Mouse (Mus musculus) cerebellum, adult 9-10 months (tissue): ENCODE data around the gene Gpbar1.
A peak's percentile ranks its signal among the peaks of the same experiment; 100 is the strongest.
"Not testable (repeated sequence)": the region's sequence is repeated elsewhere in the genome, so short reads cannot be mapped to it uniquely, and the experiment has no call there.

Experiments used
- DNase-seq: peaks from one replicate; pipeline ENCODE4 v3.0.0; 2022

Gpbar1 gene

GRCm38 (mm10) chr1:74296477-74296876 is 18.1 kb downstream of the Gpbar1 start:
- peak; percentile 33 for DNase-seq

GRCm38 (mm10) chr1:74297269-74297668 is 18.9 kb downstream of the Gpbar1 start:
- DNase-seq, result peak; percentile 46

GRCm38 (mm10) chr1:74298157-74298750 is 19.9 kb downstream of the Gpbar1 start:
- DNase-seq, result no peak

- DNase-seq, result peak; percentile 73
These were observed 20.6 kb downstream of the Gpbar1 start for GRCm38 (mm10) chr1:74298996-74299395.

- no peak for DNase-seq
These were observed 22.2 kb downstream of the Gpbar1 start for GRCm38 (mm10) chr1:74300347-74301110.

GRCm38 (mm10) chr1:74302229-74302628 is 23.9 kb downstream of the Gpbar1 start:
- no peak for DNase-seq

- peak; percentile 32 for DNase-seq
These were observed 24.5 kb downstream of the Gpbar1 start for GRCm38 (mm10) chr1:74302835-74303234.

- DNase-seq, result peak; percentile 52
These were observed 25.4 kb downstream of the Gpbar1 start for GRCm38 (mm10) chr1:74303509-74304338.

GRCm38 (mm10) chr1:74304339-74304790 is 26.0 kb downstream of the Gpbar1 start:
- DNase-seq, result peak; percentile 58

- DNase-seq, result peak; percentile 24
These were observed 26.6 kb downstream of the Gpbar1 start for GRCm38 (mm10) chr1:74304946-74305345.

- DNase-seq, result no peak
These were observed 27.2 kb downstream of the Gpbar1 start, which contains the start of gene Tmbim1 for GRCm38 (mm10) chr1:74305522-74305921. Gene Tmbim1, minus strand, starts transcription at chr1:74305622.

- DNase-seq, result no peak
These were observed 28.8 kb downstream of the Gpbar1 start for GRCm38 (mm10) chr1:74307146-74307545.

- no peak for DNase-seq
These were observed 29.9 kb downstream of the Gpbar1 start for GRCm38 (mm10) chr1:74308001-74308964.

GRCm38 (mm10) chr1:74309767-74310166 is 31.4 kb downstream of the Gpbar1 start:
- no peak for DNase-seq

GRCm38 (mm10) chr1:74313049-74313692 is 34.8 kb downstream of the Gpbar1 start:
- DNase-seq, result peak; percentile 89

- DNase-seq, result no peak
These were observed 36.4 kb downstream of the Gpbar1 start for GRCm38 (mm10) chr1:74314796-74315195.

- DNase-seq, result no peak
These were observed 37.9 kb downstream of the Gpbar1 start for GRCm38 (mm10) chr1:74316114-74316827.

GRCm38 (mm10) chr1:74318711-74319110 is 40.4 kb downstream of the Gpbar1 start:
- DNase-seq, result no peak

- no peak for DNase-seq
These were observed 43.0 kb downstream of the Gpbar1 start for GRCm38 (mm10) chr1:74321396-74321795.

GRCm38 (mm10) chr1:74326916-74327315 is 48.6 kb downstream of the Gpbar1 start:
- not testable (repeated sequence) for DNase-seq
